Mouse (Mus musculus): Measurements from ENCODE around the gene Ccng1.
A peak's percentile ranks its signal among the peaks of the same experiment; 100 is the strongest.

Gene Ccng1

DNA sequence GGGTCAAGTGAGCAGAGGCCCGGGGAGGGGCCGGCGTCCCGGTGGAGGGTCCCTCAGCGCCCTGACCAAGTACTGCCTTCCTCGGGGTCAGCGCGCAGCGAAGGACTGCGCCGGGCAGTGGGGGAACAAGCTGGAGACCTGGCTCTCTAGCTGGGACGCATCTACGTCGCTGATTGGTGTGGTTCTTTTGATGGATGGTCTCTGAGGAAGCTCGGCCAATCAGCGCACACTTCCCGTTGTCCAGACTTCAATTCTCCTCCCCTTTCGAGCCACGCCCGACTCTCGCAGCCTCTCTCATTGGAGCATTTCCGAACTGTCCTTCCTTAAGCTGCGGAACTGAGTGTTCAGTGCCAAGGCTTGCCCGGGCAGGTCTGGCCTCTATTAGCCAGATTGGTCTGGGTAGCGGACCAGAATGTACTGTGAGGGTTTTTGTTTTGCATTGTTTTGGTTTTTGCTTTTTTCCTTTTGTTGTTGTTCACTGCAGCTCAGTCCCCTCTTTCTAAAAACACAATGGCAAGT, at the start of gene Ccng1:
TSS of gene Ccng1 (minus strand) at position 203 of the 519 bp plus-strand sequence.
- DNase-seq (ENCODE audit: low read depth, low spot score) = peak; percentile 95

DNA sequence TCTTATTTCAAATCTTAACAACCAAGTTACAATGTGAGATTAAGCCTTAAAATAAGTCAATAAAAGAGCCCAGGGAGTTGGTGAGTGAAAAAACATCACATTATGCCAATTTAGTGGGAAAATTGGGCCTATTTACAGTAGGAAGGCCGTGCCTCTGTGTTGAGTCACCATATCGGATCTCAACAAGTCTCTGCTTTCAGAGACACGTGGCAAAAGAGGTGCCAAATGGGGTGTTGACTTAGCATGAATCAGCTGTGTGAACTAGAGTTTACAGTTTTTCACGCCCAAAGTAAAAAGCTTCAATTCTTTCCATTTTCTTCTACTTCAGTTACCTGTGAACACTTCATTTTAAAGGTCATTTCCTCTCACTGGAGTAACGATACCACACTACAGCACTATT, 35.2 kb upstream of the Ccng1 start:
- no peak for DNase-seq (ENCODE audit: low read depth, low spot score)

DNA sequence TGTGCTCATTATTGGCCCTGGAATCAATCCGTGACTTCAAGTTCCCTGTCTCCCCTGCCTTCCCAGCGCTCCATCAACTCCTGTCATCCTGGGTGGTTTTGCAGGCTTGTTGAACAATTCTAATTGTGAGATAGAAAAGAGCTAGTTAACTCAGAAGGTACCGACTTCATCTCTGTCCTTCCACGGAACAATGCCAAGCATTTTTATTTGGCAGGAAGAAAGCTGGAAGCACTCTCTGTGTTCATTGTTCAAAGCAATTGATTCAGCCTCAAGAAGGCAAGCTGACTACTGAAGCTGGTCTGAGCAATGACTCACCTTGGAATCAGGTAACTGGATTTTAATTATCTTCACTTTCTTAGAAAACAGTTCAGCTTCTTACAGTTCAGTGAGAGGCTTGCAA, 34.6 kb upstream of the Ccng1 start:
- DNase-seq (ENCODE audit: low read depth, low spot score) = no peak

DNA sequence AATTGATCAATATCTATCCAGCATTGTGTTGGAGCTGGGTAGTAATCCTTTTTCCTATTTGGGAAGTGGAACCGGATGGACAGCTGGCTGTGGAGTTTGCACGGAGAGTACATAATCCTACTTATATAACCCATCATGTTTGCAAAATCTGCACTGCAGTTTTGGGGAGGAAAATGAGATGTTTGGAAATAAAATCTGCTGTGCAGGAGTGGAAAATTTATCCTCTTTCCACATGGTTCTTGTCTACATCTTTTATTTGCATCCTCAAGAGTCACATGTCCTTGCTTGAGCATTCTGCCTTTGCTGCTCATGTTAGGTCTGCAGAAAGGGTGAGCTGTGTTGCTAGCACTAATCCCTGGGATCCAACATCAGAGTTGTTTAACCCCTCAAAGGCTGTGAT, 31.8 kb upstream of the Ccng1 start:
- DNase-seq (ENCODE audit: low read depth, low spot score) = no peak

DNA sequence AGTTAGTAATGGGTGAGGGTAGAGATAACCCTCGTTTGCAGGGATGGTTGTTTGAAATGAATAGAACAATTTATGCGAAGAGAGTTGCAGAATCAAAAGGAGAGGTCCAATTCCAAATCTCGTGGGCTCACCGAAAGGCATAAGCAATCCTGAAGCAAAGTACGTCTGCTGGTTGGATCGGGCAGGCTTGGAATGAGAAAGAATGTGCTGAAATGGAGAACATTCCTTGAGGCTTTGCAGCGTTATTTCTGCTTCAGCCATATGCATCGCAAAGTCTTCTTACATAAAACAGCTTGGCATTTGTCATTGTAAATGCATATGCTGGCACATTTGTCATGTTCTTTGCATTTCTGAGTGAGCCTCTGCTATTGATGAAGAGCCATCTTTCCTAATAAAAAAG, 29.2 kb upstream of the Ccng1 start:
- no peak for DNase-seq (ENCODE audit: low read depth, low spot score)

DNA sequence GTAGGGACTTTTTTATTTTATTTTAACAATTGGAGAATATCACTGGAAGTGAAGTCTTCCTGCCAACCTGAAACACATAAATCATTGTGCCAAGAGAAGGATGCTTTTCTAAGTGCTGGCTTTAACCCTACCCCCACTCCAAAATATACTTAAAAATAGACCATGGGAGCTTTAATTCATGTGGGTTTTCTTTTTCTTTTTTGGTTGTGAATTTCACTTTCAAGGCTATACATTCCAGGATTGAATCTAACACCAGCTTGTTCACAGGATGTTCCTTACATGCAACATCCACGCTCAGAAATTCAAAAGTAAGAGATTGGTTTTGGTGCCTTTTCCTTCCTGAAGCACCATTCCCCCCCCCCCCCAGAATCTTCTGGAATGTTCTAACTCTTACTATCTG, 28.2 kb upstream of the Ccng1 start:
- no peak for DNase-seq (ENCODE audit: low read depth, low spot score)

DNA sequence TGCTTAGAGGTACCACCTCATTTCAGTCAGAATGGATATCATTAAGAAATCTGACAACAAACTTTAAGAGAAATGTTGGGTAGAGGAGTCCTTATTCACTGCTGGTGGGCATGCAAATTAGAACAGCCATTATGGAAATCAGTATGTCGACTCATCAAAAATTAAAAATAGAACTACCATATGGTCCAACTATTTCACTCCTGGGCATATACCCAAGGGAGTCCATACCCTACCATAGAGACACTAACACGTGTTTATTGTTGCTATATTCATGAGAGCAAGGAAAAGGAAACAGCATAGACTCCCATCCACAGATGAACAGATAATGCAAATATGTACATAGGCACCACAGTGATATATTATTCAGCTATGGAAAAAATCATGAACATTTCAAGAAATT, 26.7 kb upstream of the Ccng1 start:
- DNase-seq (ENCODE audit: low read depth, low spot score) = no peak

DNA sequence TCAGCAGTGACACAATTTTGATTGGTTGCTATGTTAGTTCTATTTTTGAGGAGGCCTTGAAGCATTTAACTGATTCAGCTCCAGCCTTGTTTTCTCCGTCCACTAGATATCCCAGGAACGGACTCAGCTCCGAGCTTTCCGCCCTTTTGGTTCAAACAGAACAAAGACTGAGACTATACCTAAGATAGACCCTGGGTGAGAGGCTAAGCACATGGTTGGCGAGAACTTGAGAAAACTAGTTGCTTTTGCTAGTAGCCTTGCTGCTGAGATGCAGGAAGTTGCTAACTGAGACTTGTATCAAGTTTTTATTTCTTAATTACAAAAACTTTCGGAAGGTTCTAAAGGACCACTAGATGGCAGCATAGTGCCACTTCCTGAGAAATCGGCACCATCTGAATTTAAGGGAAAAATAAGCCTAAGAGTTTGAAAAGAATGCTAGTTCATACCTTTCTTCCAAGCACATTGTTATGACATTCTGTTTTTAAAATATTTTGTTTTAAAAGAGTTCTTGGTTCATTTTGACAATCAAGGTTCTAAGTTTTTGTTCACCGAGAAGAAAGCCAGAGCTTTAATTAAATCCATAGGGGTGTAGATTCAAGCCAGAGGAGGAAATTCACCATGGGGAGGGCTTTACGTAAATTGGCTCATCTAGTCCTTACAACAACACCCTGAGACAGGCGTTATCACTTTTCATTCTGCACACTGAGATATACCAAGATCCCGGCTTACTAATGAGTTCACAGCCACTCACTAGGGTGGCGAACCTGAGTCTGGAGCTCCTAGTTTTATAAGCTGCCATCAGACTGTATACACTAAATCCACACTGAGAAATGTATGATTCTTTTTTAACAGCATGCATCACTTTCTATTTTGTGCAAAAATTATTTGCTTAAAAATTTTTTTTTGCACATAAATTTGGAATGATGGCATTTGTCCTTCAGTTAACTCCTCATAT, 20.5 kb upstream of the Ccng1 start:
- DNase-seq (ENCODE audit: low read depth, low spot score) = peak; percentile 67

DNA sequence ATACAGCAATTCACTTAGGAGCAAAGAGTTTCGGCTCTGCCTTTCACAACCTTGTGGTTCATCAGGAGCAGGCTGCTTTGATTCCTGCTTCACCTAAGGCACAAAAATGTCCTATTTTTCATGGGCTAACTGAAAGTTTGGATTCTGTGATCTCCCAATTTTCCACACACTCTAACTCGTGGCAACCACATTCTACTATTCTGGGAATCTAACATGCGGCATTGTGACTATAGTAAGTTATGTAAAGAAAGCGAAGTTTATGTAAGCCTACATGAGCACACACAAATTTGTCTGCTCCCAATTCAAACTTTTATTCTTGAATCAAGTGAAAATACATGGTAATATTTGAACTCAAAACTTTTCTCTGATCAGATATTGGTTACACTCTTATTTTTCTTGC, 9.6 kb upstream of the Ccng1 start:
- DNase-seq (ENCODE audit: low read depth, low spot score) = no peak

DNA sequence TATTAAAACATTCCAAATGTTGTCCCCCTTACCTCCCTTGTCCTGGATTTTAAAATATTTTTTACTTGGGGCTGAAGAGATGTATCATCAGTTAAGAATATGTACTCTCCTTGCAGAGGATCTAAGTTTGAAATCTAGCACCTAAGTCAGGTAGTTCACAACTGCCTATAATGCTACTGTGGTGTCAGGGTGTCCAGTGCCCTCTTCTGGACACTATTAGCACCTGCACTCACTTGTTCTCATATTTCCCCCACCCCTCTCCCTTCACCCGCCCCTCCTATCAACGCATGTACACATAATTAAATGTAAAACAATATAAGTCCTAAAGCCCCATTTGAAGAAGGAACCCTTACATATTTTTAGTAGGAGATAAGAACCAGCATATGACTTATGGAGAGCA, 8.3 kb upstream of the Ccng1 start:
- peak; percentile 25 for DNase-seq (ENCODE audit: low read depth, low spot score)

DNA sequence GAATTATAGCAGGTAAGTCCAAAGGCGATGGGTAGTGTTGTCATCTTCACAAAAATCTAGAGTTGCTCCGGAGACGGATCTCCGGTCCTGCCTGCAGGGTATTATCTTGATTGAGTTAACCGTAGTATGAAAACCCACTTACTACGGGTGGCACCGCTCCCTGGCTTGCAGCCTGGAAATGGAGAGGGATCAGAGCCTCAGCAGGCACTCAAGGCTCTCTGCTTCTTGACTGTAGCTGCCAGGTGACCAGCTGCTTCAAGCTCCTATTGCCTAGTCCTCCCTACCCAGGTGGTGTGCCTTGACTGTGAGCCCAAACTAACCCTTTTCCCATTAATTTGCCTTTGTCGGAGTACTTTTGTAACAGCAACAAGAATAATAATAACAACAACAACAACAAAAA, 4.8 kb upstream of the Ccng1 start:
- no peak for DNase-seq (ENCODE audit: low read depth, low spot score)

DNA sequence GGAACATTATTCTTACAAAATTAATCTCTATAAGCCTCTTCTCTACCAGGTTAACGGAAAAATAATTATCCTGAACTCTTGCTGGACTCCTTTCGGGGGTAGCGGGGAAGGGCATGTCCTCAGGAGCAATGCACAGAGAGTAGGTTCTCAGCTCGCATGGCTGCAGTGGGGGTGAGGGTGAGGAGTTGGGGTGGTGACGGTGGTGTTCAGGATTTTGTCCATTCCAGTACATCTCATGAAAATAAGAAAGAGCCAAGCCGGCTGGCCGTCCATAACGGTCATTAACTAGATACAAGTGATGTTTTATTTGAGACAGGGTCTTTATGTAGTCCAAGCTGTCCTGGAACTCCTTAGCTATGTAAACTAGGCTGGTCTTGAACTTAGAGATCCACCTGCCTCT, 857 bp upstream of the Ccng1 start:
- no peak for DNase-seq (ENCODE audit: low read depth, low spot score)

DNA sequence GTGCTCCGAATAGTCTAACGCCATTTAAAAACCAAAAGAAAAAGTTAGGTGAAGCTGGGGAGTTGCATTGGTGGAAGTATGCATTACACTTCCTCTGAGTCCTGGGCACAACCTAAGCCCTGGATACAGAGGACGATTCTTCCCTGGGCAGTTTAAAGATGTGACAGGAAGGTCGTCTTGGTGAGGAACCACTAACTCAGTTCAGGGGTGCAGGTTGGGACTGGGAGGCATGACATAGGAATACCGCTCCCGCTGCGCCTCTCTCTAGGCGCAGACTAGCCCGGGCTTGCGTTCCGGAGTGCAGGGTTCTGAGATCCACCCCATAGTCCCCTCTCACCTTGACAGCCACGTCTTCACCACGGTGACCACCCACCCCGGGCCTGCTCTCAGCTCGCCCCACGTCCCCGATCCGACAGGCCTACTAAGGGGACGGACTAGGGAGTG, 425 bp downstream of the Ccng1 start:
- DNase-seq (ENCODE audit: low read depth, low spot score) = no peak

DNA sequence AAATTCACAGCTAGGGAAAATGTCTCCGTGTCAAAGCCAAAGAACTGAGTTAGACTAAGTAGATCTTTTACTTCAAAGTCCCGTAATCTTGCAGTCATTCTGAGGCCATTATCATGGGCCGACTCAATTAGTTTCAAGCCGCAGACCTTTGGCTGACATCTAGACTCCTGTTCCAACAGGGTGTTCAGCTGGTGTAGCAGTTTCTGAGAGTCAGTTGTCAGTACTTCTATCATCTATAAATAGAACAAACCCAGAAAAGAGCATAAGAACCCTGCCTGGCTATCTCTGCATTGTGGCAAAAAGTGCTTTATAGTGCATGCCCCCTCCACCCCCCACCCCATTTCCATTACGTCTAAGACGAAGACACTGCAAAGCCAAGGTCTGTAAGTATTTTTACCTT, 1.3 kb downstream of the Ccng1 start:
- no peak for DNase-seq (ENCODE audit: low read depth, low spot score)

DNA sequence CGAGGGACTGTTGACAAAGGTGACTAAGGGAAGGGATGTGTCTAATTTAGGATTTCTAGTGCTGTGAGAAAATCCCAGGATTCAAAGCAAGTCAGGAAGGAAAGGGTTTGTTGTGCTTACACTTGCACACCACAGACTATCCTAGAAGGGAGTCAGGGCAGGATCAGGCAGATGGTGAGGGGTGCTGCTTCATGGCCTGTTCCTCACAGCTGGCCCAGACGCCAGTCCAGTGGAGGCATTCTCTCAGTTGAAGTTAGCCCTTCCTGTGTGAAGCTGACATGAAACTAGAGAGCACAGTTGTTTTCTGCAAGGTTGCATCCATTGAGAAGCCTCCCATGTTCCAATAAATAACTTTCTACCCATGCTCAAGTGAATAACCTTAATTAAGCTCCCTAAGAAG, 7.4 kb downstream of the Ccng1 start:
- no peak for DNase-seq (ENCODE audit: low read depth, low spot score)

DNA sequence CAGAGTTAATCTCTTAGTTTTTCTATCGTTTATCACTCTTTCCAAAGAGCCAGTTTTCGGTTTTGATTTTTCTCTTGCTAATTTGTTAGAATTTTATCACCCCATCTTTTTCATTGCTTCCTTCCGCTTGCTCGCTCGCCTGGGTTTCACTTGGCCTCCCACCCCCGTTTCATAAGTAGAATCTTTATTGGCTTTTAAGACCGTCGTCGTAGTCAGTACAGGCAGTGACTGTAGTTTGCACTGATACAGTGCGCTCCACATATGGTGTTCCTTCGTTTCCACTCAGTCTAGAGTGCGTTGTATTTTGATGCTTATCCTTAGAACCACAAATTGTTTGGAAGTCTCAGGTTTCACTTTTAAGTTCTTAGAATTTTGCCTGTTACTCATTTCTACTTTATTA, 8.8 kb downstream of the Ccng1 start:
- DNase-seq (ENCODE audit: low read depth, low spot score) = no peak

DNA sequence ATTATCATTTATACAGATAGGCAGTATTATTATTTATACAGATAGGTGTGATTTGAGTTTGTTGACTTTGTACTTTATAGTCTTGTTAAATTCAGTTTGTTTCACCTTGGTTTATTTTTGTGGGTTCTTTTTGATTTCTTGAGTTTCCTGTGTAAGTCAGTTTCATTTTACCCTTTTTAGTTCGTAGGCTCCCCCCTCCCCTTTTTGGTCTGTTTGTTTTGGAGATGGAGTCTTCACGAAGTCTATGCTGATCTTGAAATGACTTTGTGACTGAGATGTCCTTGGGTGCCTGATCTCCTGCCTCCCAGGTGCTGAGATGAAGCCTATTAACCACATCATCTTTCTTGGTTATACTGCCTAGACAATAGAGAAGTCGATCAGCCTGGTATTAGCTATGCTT, 10.8 kb downstream of the Ccng1 start:
- no peak for DNase-seq (ENCODE audit: low read depth, low spot score)

DNA sequence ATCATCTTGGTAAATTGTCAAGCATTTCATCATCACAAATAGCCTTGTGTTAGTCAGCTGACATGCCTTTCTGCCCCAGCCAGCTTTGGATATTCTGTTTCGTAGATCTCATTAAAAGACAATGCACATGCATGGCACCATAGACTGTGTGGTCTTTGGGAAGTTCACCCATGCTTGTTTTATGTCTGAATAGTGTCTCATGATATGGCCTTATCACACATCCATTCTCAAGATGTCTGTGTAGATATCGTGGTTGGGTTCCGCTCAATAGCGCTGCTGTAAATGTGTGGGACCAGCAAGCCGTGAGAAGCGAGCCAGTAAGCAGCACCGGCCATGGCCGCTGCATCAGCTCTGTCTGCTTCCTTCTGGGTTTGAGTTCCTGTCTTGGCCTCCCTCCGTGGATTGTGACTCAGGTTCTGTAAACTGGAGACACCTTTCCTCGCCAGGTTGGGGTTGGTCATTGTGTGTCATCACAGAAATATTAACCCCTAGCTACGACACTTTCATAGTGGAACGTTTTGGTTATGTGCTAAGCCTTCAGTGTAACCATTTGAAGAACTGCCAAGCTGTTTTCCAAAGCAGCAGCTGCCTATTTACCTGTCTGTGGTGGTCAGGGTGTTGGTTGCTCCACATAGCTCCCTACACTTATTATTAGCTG, 13.4 kb downstream of the Ccng1 start:
- no peak for DNase-seq (ENCODE audit: low read depth, low spot score)

DNA sequence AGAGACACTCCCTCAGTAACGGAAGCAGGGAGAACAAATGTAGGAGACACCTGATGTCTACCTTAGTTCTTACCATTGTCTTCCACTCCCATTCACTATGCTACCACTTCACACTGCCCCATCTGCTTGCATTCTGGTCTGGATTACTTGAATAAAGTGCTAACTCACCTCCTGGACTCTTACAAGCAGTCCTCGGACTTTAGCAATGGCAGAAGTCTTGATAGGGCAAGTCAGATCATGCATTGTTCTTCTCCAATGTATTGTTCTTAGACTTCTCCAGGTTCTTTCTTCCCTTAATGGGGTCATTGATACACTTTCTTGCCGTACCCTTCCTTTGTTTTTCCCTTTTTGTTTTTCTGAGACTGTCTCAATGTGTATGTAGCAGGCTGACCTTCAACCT, 17.7 kb downstream of the Ccng1 start:
- DNase-seq (ENCODE audit: low read depth, low spot score) = no peak

DNA sequence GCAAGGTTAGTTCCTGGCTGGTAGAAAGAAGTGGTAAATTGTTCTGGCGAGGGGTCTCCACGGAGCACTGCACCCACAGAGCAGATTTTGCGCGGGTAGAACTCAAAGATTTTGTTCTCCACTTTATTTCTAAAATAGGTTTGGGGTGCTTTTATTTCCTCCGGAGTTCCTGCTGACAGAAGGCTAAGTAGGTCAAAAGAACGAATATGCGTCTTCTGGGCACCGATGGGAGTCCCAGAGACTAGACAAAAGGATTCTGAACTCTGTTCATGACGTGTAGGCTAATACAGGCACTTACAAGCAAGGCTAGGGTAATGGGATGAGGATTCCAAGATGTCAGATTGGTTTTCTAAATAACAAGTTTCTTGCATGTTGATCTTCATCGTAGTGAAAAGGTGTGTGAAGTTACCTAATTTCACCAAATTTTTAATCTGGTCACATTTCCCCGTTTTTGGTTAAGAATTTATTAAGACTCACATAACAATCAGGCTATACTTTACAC, 20.8 kb downstream of the Ccng1 start:
- peak; percentile 11 for DNase-seq (ENCODE audit: low read depth, low spot score)

DNA sequence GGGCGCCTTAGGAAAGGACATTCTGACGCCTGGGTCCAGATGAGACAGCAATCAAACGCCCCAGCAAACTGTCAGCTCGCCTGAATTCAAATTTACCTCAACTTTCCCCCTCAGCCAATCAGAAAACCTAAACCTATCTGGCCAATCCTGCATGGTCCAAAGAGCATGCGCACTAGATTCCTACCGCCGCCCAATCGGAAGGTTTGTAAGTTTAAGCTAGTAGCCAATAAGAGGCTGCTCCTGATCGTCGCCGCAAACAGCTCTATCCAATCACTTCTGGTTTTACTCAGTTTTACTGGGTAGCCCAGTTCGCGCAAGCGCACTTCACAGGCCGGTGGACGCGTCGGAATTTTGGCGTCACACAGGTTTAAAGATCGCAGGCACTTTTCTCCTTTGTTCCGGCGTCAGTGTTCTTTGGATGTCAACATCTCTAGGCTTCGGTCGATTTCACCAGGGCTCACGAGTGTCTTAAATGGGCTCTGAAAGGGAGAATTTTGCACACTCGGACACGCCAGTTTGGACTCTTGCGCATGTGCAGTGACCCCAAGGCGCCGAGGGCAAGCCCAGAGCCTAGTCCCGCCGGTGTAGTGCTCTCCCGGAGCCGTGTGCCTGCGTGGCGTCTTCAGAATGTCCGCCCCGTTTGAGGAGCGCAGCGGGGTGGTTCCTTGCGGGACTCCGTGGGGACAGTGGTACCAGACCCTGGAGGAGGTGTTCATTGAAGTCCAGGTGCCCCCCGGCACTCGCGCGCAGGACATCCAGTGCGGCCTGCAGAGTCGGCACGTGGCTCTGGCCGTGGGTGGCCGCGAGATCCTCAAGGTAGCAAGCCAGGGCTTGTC, 21.6 kb downstream of the Ccng1 start, which contains the start of the genes Hmmr and Nudcd2:
TSS of gene Hmmr (minus strand) at position 84 of the 836 bp plus-strand sequence.
TSS of gene Nudcd2 (plus strand) at position 329 of the 836 bp plus-strand sequence.
- peak; percentile 99 for DNase-seq (ENCODE audit: low read depth, low spot score)

DNA sequence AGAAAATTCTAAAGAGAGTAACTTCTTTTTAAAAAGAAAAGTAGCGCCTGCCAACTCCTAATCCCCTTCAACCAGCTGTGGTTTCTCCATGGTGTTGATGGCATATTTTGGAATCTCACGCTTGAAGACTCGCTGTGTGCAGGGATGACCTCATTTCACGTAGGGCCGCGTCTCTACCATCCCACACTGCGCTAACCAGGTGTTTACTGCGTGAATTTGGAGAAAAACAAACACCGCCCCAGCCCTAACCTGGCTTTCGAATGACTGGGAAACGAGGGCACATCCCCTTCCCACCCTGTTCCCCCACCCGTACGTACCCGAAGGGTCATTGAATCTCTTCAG, 22.1 kb downstream of the Ccng1 start:
- peak; percentile 2 for DNase-seq (ENCODE audit: low read depth, low spot score)

All from mesoderm, embryonic 11.5 days (tissue).